Mouse (Mus musculus) G1E (cell line): ENCODE results near the gene Tmem121. TPM values are rescaled to one million over a fixed set of nuclear protein-coding genes. Genes with fewer than 3 reads are reported as not detected.

ENCODE experiments used
- ATAC-seq: 2 replicates; pipeline ENCODE4 v1.8.0; 2016; ENCODE audit warnings: mild to moderate bottlenecking; ENCODE audit not compliant: insufficient number of reproducible peaks, poor library complexity, low FRiP score, severe bottlenecking; ENCODE audit errors: extremely low read depth
- DNase-seq: peaks from one replicate; pipeline ENCODE4 v3.0.0; 2012; ENCODE audit warnings: low spot score
- H3K27me3 ChIP-seq: 2 replicates; pipeline ENCODE4 v1.6.1; 2012; ENCODE audit warnings: mild to moderate bottlenecking, low read length, inconsistent platforms; ENCODE audit not compliant: insufficient read depth
- H3K36me3 ChIP-seq: replicated peaks from 2 replicates; pipeline ENCODE3; 2012; ENCODE audit warnings: mild to moderate bottlenecking, inconsistent platforms
- H3K4me1 ChIP-seq: 2 replicates; pipeline ENCODE4 v1.6.1; 2012; ENCODE audit warnings: low read depth, low read length, inconsistent platforms, mixed read lengths; ENCODE audit not compliant: insufficient read depth
- H3K4me3 ChIP-seq: 2 replicates; pipeline ENCODE4 v1.5.1; 2012; ENCODE audit warnings: low read depth, mild to moderate bottlenecking, inconsistent platforms, low read length, moderate library complexity, mixed read lengths
- H3K9me3 ChIP-seq: replicated peaks from 2 replicates; pipeline ENCODE4 v1.6.1; 2012; ENCODE audit warnings: inconsistent platforms
- CTCF ChIP-seq: IDR thresholded peaks from 2 replicates; pipeline ENCODE4 v1.5.1; 2012; ENCODE audit warnings: low read depth, low read length, inconsistent platforms, mixed read lengths
- GATA1 ChIP-seq: IDR thresholded peaks from 2 replicates; pipeline ENCODE4 v1.6.1; 2012; ENCODE audit warnings: borderline replicate concordance, low read length, inconsistent platforms, mixed read lengths
- GATA2 ChIP-seq: IDR thresholded peaks from 2 replicates; pipeline ENCODE4 v1.6.1; 2012; ENCODE audit warnings: low read depth, low read length, inconsistent platforms, borderline replicate concordance
- POLR2AphosphoS5 ChIP-seq: IDR thresholded peaks from 2 replicates; pipeline ENCODE4 v1.6.1; 2012; ENCODE audit warnings: low read depth, low read length, inconsistent platforms; ENCODE audit not compliant: insufficient replicate concordance
- TAL1 ChIP-seq: conservative IDR thresholded peaks from 2 replicates; pipeline ENCODE4 v1.6.1; 2012; ENCODE audit warnings: low read depth, low read length, inconsistent platforms, mixed read lengths
- polyA plus RNA-seq: library from polyadenylated mRNA; stranded (reverse); fragments of >175 nt; gene quantifications from 2 replicates; pipeline ENCODE4 v1.2.3, GENCODE M21; 2012
- total RNA-seq, 2 experiments: library from RNA; stranded (forward) in 1 of 2; stranded (reverse) in 1 of 2; fragments of 200-1000 nt in 1 of 2; fragments of >200 nt in 1 of 2; fragmentation: Nextera tagmentation in 1 of 2; gene quantifications; 2 replicates each; pipeline ENCODE4 v1.2.3; 2014 to 2017

The Tmem121 gene
- total and polyA plus RNA-seq, 3 experiments: not detected

DNA sequence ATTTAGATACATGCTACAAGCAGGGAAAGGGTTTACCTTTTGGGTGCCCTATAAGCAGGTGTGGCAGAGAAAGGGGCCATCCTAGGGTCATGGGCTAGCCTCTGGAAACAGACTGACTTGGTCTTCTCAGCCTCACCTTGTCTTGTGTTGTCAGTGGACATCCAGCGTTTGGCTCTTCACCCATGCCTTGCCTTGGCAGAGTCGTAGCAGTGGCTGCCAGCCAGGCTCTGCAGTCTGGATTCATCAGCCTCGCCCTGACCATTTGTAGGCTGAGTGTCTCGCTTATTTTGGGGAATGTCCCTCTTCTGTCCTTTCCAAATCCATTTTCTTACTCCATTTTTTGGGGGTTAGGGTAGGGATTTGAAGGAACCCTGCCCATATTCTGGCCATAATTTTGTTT is 15.6 kb downstream of the Tmem121 start:
- Histone ChIP-seq H3K4me3 (no peak overlapping the region), H3K4me1 (no peaks in the 10 kb centered on the region), H3K9me3 (peaks cover 5% of the 10 kb centered on the region), H3K27me3 (no peaks in the 10 kb centered on the region; the same call in 1 of the 2 replicates), H3K36me3 (no peaks in the 10 kb centered on the region)
- DNase-seq (no peak), ATAC-seq (no peak)
- no peak for TF ChIP-seq GATA1
- no peak for TF ChIP-seq POLR2AphosphoS5
- TF ChIP-seq TAL1: no peak
- TF ChIP-seq GATA2: no peak
- TF ChIP-seq CTCF: no peak

DNA sequence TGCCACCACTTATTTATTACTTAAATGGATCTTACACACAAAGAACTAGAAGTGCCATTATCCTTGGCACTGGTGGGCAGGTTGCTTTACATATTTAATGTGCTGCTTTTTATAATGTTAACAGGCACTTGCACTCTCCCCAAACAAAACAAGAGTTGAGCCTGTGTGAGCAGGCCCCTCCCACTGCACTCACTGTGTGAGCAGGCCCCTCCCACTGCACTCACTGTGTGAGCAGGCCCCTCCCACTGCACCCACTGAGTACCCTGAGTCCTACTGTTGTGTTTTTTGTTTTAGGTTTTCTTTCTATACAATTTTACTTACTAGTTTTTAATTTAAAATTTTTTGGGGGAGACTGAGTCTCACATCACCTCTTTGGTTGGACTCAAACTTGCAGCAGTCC is 16.3 kb downstream of the Tmem121 start:
- DNase-seq (no peak), ATAC-seq (peak; percentile 70)
- H3K4me1 ChIP-seq: no peaks in the 10 kb centered on the region
- H3K9me3 ChIP-seq: peaks cover 5% of the 10 kb centered on the region
- TF ChIP-seq GATA1: no peak
- TF ChIP-seq CTCF: no peak
- no peak for TF ChIP-seq GATA2
- no peak for TF ChIP-seq POLR2AphosphoS5
- no peak for TF ChIP-seq TAL1
- H3K27me3 ChIP-seq: no peaks in the 10 kb centered on the region; the same call in 1 of the 2 replicates
- H3K36me3 ChIP-seq: no peaks in the 10 kb centered on the region
- no peak overlapping the region for H3K4me3 ChIP-seq

DNA sequence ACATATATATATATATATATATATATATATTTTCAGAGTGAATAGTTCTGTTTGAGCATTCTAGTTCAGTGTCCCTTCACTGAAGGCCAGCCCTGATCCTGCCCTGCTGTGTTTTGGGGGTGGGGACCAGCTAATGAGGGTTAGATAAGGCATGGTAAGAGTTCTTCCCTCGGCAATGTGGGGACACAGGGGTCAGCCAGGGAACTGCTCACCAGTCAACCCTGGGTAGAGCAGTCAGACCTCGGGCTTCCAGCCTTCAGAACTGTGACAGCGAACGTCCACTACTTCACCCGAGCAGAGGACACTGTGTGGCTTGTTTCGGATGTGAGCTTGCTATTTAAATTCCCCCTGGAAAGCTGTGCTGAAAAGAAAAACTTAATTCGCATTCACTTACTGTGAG is 17.8 kb downstream of the Tmem121 start:
- no peak for ATAC-seq
- Histone ChIP-seq H3K9me3 (peaks cover 5% of the 10 kb centered on the region), H3K4me1 (no peaks in the 10 kb centered on the region), H3K27me3 (no peaks in the 10 kb centered on the region; the same call in 1 of the 2 replicates), H3K4me3 (no peak overlapping the region), H3K36me3 (no peaks in the 10 kb centered on the region)
- no peak for DNase-seq
- TF ChIP-seq GATA1 (no peak), POLR2AphosphoS5 (no peak), CTCF (no peak), TAL1 (no peak), GATA2 (no peak)

DNA sequence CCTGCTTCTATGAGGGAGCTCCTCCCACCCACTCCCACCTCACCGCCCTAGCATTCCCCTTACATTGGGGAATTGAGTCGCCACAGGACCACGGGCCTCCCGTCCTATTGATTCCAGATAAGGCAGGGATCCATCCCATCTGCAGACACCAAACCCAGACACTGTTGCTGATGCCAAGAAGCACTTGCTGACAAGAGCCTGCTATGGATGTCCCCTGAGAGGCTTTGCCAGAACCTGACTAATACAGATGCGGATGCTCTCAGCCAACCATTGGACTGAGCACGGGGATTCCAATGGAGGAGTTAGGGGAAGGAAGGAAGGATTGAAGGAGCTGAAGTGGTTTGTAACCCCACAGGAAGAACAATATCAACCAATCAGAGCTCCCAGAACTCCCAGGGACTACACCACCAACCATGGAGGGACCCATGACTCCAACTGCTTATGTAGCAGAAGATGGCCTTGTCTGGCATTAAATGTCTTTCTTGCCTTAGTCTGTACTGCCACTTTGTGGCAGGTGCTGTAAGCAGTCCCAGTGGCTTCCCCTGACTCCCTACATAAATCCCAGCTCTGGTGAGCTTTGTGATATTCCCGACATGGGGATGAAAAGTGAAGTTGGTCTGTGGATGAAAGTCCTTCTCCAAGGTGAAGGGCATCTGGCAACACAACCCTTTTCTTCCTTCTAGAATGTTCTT is 19.7 kb downstream of the Tmem121 start:
- peaks cover 5% of the 10 kb centered on the region for H3K9me3 ChIP-seq
- H3K4me1 ChIP-seq: no peaks in the 10 kb centered on the region
- H3K27me3 ChIP-seq: no peaks in the 10 kb centered on the region; the same call in 1 of the 2 replicates
- DNase-seq: no peak
- no peak for ATAC-seq
- TF ChIP-seq GATA2 (no peak), POLR2AphosphoS5 (no peak), TAL1 (no peak), GATA1 (no peak), CTCF (no peak)
- no peak overlapping the region for H3K4me3 ChIP-seq
- H3K36me3 ChIP-seq: no peaks in the 10 kb centered on the region

DNA sequence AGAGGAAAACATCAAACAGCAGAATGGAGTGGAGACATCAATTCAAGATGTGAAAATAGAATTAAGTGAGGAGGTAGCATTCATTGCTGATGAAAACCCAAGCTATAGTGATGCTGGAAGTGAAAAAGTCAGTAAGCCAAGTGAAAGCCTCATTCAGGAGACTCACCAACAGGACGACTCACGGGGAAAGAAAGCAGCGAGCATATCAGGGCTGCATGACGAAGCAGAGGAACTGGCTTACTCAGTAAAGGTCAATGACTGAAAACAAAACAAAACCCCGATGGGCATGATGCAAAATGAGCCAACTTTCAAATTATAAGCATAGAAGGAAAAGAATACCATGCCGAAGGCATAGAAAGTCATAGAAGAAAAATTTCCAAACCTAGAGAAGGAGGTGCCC is 22.0 kb downstream of the Tmem121 start:
- no peaks in the 10 kb centered on the region for H3K36me3 ChIP-seq
- H3K4me1 ChIP-seq: no peaks in the 10 kb centered on the region
- DNase-seq (no peak), ATAC-seq (no peak)
- H3K4me3 ChIP-seq: no peak overlapping the region
- H3K27me3 ChIP-seq: no peaks in the 10 kb centered on the region; the same call in 1 of the 2 replicates
- TF ChIP-seq POLR2AphosphoS5 (no peak), GATA1 (no peak), TAL1 (no peak), GATA2 (no peak), CTCF (no peak)
- no peaks in the 10 kb centered on the region for H3K9me3 ChIP-seq

DNA sequence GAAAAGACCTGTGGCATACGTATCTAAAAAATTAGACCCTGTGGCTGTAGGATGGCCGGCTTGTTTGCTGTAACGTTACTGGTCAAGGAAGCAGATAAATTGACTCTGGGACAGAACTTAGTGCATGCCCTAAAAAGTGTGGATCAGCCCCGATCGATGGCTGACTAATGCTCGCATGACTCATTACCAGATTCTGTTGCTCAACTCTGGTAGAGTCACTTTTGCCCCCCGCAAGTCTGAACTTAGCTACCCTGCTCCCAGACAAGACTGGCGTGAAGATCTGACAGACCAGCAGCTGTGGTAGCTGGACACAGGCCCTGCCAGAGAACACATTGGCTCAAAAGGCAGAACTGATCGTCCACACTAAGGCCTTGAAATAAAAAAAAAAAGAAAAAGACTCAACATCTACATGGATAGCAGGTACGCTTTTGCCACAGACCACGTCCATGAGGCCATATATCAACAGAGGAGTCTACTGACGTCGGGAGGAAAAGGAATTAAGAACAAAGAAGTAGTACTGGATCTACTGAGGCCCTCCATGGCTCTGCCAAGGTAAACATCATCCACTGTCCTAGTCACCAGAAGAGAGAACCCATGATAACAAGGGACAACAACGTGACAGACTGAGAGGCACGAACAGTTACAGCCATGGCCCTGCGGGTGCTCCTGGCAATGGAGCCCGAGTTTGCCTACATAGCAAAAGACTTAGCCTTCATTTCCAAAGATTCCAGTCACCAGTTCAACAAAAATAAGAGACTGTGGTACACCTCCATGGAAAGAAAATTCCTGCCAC is 25.1 kb downstream of the Tmem121 start:
- no peak for ATAC-seq
- H3K27me3 ChIP-seq: peaks cover 2% of the 10 kb centered on the region; the same call in 1 of the 2 replicates
- TF ChIP-seq CTCF (no peak), POLR2AphosphoS5 (no peak), TAL1 (no peak), GATA2 (no peak), GATA1 (no peak)
- no peak overlapping the region for H3K4me3 ChIP-seq
- no peaks in the 10 kb centered on the region for H3K36me3 ChIP-seq
- H3K9me3 ChIP-seq: no peaks in the 10 kb centered on the region
- H3K4me1 ChIP-seq: no peaks in the 10 kb centered on the region
- no peak for DNase-seq
